Mouse (Mus musculus) neural tube, embryonic 10.5 days (tissue): ENCODE measurements at regions not wholly inside any gene's neighbourhood (a gene's known extent, or its start where the extent isn't known, plus 50 kb on each side); places are given as distances from the start of the nearest gene placed in this dataset.
"Not testable (repeated sequence)": the region's sequence is repeated elsewhere in the genome, so short reads cannot be mapped to it uniquely, and the experiment has no call there.

ENCODE experiments used
- DNase-seq: peaks from one replicate; pipeline ENCODE4 v3.0.0-alpha.2; 2017; ENCODE audit warnings: low spot score; ENCODE audit errors: extremely low spot score

DNA sequence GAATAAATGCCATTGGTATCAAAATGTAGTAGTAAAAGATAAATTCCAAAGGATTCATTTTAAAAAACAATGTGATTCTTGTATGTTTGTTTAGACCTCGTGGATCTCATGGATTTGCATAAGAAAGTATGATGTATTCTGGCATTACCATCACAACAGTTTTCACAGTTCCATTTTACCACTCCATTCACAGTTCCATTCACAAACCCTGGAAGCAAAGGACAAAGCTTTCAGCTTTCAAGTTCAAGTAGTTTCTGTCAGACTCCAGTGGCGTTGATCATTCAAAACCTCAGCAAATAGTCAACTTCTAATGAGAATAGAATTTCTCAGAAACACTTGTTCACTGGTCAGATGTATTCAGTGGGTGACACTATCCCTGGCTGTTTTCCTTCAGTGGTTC, 1157.9 kb upstream of the Cntn5 start:
- no peak for DNase-seq

DNA sequence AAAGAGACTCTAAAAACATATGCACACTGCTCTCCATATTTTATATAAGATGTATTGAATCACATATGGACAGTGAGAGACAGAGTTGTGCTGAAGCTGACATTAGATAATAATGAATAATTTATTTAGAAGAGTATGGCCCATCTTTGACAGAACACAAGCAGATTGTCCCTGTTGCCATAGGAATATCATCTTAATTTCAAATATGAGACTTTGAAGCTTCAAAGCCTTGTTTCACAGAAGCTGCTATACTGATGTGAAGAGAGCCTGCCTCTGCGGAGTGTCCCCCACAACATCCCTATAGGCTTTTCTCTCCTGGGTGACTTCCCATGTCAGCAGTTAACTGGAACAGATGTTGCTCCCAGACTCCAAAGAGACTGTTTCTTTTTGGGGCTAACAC, 1147.9 kb upstream of the Cntn5 start:
- DNase-seq, result no peak

DNA sequence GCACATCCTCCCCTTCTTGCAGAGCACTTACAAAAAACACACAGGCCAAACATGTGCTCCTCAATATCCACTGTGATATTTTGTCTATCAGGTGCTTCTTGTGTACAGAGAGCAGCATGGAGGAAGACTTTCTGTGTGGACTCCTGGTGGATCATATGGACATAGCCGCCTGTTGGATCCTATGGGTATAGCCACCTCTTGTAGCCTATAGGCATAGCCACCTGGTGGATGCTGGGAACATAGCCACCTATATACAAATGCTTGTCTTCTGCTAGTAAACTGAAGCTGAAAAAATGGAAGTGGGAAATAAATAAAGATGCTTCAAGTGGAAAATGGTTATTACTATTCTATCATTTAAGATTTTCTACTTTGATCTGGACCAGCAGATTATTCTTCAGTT, 1111.4 kb upstream of the Cntn5 start:
- no peak for DNase-seq

DNA sequence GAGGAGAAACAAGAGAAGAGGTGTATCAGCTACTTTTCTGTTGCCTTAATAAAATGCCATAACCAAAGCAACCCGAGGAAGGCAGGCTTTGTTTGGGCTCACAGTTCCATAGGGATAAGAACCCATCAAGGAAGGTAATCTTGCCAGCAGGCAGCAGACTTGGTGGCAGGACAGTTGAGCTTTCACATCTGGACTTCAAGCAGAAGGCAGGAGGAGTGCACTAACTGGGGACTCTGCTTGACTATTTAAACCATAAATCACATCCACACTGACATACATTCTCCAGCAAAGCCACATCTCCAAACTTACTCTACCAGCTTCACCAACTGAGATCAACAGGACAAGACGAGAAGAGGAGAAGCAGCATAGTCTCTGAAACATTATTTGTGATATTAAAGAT, 1094.0 kb upstream of the Cntn5 start:
- no peak for DNase-seq

DNA sequence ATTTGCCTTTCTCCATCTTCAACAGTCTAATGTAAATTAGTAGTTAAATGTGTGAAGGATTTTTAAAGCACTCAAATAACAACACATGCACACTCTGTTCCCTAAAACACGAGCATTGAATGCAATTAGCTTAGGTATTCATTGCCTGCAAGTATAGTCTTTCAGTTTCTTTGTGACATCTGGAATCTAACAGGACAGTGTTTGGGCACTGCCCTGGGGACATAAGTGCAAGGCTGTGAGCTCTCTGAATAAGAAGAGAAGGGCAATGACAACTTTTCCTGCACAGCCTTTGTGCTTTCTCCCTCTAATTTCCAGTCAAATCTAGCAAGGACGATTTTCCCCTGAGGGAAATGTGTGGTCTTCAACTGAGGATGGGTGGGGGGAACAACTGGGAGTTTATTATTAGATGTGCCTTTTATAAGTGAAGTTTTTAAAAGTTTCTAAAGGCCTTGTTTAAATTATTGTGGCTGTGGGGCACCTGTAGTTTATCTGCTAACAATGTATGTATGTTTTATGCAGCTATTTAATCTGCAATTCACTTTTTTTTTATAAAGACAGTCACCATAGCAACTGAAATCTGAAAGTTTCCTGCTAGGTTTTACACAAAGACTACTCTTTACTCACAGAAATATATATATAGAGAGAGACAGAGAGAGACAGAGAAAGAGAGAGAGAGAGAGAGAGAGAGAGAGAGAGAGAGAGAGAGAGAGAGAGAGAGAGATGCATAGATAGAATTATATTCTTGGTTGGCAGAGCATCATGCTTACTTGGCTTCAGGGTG, 1077.7 kb upstream of the Cntn5 start:
- DNase-seq, result no peak

DNA sequence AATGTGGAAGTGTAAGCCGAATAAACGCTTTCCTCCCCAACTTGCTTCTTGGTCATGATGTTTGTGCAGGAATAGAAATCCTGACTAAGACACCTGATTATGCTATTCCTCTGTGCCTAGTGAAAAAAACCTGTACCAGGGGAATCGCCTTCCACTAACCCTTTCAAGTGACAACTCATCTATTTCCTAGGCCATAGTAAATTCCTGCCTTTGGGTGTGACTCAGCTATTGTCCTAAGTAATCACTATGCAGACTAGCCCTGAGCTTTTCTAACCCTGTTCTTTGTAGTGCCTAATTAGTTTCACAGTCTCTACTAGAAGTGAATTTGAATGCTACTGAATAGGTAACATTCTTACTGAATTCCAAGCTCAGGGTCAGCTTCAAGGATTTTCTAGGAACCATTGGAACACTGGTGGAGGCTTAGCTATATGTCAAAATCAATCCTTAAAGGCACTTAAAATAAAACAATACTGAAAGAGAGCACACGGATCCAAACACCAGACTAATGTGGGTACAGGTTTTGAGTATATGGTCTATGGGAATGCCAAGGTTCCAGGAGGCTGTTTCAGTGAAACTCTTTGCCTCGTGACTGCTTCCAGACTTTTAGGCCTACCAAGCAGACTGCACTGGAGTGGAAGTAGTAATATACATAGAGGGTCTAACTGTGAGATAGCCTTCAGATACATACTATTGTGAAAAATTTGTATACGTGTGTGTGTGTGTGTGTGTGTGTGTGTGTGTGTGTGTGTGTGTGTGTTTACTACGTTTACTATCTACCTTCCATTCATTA, 1036.3 kb upstream of the Cntn5 start:
- not testable (repeated sequence) for DNase-seq

DNA sequence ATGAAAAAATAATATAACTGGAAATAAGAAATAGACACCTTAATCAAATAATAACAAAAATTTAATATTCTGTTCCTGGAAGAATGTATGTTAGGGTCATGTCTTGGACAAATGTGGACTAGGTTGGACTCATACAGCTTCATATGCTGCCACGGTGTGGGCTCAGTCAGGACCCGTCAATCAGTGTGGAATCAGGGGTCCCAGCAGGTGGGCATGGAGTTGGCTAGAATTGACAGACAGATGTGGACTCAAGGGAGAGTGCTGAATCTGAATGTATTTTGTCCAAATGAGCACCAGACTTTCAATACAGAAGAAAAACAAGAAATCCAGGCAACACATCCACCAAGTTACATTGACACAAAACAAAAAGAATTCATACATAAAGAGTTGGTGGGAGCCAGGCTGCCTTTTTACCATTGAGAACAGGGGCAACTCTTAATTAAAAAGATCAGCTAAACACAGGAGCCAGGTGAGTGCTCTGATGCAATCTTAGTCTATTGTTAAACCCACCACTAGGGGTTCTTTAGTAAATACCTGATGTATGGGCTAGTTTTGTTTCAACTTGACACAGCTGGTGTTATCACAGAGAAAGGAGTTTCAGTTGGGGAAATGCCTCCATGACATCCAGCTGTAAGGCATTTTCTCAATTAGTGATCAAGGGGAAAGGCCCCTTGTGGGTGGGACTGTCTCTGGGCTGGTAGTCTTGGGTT, 1035.4 kb upstream of the Cntn5 start:
- no peak for DNase-seq

DNA sequence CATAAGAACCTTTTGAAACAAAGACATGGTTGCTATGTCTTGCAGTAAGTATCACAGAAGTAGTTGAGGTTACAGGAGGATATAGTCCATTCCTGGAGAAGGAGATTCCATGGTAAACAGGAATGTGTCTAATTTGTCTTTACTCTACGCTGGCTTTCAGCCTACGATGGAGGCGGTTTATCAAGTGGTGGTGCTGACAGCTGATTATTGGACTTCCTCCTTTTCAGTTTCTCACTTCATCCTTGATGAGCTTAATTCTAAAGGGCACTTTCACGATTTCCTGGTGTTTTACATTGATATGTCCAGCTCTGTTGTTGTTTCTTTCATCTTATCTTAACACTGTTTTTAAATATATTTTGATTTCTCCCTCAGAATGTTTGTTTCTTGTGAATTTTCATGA, 1020.9 kb upstream of the Cntn5 start:
- DNase-seq, result no peak

DNA sequence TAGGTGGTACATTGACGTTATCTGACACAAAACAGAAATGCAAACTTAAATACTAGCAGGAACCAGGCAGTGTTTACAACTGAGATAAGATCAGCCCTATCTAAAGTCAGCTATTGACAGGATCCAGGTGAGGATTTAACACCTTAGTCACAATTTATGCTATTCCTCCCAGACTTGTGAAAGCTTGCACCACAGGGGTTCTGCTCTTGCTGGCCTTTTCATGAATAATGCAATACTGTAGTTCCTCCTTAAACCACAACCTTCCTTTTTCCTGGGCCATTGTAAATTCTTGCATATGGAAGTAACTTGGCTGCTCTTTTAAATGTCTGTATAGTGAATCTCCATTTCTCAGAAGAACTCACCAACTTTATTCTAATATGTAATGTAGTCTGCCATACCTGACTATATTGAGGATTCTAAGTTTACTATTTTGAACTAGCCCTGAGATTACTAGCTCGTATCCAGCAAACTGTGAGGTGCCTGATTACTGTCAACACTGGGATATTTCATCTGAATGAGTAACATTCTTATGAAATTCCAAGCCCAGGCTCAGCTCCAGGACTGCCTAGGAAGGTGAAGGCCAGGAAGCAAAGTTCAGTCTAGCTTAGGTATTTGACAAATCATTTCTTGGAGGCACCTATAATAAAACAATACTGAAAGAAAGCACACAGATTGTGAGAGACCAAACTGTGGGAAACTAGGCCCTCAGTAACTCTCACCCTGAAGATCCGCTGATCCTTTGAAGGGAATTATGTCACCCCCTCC, 1019.2 kb upstream of the Cntn5 start:
- not testable (repeated sequence) for DNase-seq

DNA sequence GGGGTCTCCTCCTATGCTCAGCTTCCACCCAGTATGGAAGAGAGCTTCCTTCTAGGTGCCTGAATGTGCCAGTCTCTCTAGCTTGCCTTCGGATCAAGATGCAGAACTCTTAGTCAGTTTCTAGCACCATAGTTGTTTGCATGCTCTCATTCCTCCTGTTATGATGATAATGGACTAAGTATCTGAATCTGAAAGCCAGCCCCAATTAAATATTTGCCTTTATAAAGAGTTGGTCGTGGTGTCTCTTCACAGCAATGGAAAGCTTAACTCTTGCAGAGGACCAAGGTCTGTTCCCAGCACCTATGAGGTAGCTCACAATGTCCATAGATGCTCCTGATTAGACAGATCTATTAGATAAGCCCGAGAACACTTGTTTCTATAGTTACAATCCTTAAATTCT, 1015.7 kb upstream of the Cntn5 start:
- DNase-seq, result no peak

DNA sequence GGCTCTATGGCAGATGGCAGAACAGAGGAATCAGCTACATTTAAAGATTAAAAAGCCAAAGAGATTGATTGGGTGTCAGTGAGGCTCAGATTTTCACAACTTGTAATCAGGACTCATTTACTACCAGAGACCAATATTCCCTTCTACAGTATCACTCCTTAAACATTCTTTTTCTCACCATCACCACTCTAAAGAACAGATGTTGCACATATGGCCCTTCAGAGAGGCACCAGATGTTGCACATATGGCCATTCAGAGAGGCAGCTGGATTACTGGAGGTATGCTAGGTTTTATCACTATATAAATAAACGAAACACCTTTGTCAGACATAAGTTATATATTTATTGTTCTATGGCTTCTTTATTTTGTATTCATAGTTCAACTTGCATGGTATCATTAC, 993.7 kb upstream of the Cntn5 start:
- peak; percentile 16 for DNase-seq

DNA sequence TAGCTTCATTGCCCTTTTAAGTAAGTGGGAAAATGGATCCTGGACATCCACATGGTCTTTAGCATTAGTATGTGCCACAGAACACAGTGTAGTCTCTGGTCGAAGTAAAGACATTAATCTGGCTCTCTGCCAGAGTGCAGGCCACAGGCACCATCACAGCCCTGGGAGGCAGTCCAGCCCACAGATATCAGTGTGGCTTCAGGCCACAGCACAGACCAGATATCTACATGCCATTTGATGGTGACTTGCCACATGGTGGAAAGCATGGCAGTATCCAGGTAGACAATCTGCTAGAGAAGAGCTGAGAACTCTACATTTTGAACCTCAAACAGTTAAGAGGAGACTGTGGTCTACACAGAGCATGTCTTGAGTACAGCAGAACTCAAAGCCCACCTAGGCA, 981.2 kb upstream of the Cntn5 start:
- DNase-seq, result no peak

DNA sequence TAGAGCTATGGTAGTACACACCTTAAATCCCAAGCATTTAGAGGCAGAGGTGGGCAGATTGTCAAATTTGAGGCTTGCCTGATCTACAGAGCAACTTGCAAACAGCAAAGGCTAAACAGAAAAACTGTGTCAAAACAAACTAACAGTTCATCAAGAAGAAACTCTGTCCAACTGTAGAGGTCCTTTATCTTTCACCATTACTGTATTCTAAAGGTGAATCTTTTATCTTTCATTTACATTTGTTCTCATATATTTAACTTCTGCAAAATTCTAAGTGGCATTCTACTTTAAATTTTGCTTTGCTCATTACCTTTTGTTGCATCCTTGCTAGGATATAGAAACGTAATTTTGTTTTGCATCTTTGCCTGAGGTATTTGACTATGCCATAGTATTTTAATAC, 967.5 kb upstream of the Cntn5 start:
- DNase-seq, result no peak

DNA sequence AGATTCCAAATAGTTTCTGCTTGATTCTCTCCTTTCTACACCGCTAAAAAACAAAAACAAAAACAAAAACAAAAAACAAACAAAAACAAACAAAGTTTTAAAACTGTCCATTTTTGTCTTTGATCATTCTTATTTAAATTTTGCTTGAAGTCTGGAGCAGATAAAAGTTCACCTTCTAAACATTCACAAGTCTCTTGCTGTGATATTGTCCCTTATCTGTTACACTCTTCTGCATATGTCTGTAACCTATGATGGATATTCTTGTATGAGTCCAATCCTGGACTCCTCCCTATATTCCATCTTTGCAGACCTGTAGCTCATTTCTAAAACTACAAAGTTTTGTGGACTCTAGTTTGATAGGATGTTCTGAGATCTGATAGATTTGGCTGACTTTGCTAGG, 966.9 kb upstream of the Cntn5 start:
- DNase-seq, result no peak

DNA sequence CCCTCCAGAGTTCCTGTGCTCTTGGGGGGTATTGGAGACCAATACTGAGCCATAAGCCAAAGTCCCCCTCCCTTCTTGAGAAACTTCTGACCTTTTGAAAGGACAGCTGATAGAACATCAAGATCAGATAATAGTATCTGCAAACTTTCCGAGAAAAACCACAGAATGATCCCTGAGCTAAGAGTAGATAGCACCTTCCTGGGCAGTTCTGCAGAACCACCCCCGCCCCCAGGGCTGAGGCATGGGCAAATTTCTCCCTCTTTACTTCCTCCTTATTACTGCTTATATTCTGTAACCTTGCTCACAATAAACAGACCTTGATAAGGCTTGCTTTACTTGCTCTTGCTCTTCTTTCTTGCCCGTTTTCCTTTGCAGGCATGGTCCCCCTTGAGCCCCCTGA, 944.1 kb upstream of the Cntn5 start:
- DNase-seq, result not testable (repeated sequence)
